Mouse (Mus musculus) fat pad, adult 2 months (tissue): ENCODE results near the gene Vps72.
"Not testable (repeated sequence)": the region's sequence is repeated elsewhere in the genome, so short reads cannot be mapped to it uniquely, and the experiment has no call there.

Source experiments
- DNase-seq: peaks from one replicate; pipeline ENCODE4 v3.0.0-alpha.2; 2011; ENCODE audit warnings: low read depth, low spot score; ENCODE audit errors: extremely low read depth

The Vps72 gene

DNA sequence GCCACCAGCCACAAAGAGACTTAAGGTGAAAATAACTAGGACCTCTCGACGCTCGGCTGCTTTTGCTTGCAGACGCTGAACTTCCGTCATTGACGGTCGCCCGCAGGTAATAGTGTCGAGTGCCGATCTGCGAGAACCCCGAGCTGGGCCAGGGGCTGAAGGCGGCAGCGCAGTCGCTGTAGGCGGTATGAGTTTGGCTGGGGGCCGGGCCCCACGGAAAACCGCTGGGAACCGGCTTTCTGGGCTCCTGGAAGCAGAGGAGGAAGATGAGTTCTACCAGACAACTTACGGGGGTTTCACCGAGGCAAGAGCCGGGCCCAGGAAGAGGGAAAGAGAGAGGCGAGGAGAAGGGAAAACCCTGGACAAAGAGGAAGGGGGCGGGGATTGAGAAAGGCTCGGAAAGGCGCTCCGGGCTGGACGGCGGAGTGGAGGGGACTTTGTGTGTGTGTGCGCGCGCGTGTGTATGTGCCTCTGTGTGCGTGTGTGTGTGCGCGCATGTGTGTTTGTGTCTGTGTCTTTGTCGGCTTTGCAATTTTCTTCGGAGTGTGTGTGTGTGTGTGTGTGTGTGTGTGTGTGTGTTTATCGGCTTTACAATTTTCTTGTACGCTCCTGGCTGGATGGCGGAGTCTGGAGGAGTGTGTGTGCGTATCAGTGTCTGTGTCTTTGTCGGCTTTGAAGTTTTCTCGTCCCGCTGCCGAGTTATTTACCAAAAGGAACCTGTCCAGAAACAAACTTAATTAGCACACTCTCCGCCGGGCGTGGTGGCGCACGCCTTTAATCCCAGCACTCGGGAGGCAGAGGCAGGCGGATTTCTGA is at the start of gene Vps72:
TSS of gene Vps72 (plus strand) at position 112 of the 816 bp plus-strand sequence.
- DNase-seq: peak; percentile 62

DNA sequence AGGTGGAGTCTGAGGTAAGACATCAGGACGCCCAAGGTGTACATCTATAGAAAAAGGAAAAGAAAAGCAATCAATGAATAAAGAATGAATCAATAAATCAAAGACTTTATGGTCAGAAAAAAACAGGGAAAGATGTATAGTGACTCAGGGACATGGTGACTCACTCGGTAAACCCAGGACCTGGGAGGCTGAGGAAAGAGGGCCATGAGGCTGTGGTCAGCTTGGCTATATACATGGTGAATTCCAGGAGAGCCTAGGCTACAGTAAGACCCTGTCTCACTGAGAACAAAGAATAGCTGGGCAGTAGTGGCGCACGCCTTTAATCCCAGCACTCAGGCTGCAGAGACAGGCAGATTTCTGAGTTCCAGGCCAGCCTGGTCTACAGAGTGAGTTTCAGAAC is 47.1 kb upstream of the Vps72 start:
- no peak for DNase-seq

DNA sequence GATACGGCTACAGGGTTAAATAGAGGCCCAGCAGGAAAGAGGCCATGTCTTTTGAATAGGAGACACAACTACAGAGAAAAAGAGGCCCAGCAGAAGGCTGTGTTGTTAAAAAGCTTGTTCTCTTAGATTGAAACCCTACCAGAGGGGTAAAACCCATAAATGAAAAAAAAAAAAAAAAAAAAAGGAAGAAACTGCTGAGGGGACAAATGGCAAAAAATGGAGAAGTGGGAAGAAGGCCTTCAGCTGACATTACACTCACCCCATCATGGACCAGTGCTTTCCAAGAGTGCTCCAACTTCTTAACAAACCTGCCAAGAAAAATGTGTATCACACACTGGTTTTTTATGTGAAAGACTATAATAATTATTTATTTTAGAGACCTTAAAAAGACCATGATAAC is 45.3 kb upstream of the Vps72 start:
- no peak for DNase-seq

DNA sequence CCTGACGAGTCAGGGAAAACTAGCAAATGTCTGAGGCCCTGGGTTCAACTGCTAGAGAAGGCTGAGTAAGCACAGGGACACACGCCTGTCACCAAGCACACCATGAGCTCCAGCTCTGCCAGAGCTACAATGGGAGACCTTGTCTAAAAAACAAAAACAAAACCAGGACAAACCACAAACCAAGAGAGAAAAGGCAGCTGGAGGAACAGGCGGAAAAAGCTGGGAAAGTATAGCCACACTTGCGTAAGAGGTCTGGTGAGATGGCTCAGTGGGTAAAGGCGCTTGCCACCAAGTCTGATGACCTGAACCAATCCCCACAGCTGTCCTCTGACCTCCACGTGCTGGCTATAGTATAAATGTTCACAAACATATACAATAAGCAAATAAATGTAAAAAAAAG is 44.7 kb upstream of the Vps72 start:
- DNase-seq: no peak

DNA sequence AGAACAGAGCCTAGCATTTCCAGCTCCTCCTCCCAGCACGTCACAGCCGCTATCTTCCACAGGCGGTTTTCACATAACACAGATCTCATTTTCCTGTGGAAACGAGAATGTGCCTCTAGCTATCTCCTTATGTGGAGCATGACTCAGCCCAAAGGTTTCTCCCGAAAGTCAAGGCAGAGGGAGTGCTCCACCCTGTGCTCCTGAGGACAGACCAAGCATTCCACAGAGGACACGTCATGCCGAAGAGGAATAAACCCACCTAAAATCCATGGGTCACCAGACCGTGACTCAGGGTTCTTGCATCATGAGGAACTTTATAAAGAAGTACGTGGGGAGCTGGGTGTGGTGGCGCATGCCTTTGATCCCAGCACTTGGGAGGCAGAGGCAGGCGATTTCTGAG is 44.3 kb upstream of the Vps72 start:
- no peak for DNase-seq

DNA sequence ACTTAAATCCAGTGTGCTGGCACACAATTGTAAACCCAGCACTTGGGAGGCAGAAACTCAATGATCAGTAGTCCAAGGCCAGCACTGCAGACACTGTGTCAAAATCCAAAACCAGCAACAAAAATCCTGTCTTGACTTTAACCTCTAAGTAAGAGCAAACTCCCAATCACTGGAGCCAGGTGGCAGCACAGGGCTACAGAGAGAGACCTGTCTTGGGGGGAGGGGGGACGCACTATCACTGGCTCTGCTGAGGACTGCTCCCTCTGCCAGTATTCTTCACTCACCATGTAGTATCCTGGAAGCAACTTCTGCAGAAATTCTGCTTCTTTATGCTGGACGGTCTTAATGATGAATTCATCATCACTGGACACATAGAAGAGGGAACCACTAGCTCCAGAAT is 39.2 kb upstream of the Vps72 start:
- DNase-seq: no peak

DNA sequence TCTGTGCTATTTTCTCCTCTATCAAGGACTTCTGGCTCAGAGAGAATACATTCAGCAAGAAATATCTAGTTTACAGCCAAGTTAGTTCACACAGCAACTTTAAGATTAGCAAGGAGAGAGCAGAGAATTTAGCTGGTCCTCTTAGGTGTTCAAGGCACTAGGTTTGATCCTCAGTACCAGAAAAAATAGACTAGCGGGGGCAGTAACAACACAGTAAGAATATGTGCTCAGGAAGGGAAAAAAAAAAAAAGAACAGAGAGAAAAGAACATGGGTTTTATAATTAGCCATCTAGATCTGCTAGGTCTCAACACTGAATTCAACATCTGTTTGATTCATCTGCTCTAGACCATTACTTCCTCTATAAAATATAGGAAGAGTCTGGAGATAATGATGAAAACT is 22.8 kb upstream of the Vps72 start:
- DNase-seq: no peak

DNA sequence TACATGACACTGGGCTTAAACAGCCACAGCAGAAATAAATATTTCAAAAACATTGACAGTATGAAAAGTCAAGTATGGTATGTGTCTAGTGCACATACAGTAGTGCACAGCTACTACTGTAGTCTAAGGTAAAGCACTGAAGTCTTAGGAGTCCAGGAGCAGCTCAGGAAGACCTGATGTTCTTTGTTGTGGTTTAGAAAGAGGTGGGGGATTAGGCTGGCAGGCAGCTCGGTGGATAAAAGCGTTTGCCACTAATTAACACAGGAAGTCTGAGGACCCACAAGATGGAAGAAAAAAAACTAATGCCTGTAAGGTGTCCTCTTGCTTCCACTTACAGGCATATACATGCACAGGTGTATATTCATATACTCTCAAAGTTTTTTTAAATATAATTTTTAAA is 10.0 kb upstream of the Vps72 start:
- no peak for DNase-seq

DNA sequence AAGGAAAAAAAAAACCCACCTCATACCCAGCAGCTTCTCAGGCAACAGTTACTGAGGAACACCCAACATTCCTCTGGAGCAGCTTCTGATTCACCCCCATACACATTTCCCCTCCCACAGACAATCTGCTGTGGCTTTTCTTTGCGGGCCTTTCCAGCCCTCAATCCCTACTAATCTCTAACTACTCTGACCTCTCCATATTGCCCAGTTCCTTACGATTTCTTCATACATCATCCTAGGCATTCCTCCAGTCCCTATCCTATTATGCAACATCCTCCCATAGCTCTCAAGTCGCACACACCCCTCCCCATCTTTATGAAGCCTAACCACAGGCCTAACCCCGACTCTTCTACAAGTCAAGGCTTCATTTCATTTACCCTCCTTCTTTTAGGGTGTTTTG is 5.7 kb upstream of the Vps72 start:
- DNase-seq: peak; percentile 64

DNA sequence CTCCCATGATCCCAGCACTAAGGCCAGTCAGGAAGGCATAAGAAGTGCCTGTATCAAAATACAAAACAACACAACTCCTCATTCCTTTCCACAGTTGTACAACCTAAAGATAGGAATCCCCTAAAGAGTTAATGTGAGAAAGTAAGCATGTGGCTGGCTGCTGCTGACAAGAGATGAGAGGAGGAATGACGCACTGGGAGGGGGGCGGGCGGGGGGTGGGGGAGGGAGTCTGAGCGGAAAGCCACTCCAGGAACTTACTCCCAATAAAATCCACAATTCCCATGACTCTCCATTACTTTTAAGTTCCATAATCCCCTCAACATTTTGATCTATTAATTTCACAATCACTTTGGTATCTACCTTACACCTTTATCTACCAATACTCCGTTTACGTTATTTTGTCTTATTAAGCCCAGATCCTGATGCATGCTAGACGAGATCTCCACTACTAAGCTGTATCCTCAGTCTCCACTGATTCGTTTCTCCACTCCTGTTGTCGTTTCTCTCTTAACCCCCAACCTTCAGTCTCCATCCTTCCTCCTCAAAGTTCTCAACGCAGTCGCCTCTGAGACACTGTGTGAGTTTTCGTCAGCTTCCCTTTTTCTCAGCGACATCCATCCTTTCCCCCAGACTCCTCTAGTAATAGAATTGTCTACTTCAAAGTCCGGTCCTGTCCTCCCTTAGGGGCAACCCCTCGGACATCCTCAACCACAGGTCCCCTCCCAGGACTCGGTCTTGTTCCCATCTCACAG is 5.1 kb upstream of the Vps72 start:
- no peak for DNase-seq

DNA sequence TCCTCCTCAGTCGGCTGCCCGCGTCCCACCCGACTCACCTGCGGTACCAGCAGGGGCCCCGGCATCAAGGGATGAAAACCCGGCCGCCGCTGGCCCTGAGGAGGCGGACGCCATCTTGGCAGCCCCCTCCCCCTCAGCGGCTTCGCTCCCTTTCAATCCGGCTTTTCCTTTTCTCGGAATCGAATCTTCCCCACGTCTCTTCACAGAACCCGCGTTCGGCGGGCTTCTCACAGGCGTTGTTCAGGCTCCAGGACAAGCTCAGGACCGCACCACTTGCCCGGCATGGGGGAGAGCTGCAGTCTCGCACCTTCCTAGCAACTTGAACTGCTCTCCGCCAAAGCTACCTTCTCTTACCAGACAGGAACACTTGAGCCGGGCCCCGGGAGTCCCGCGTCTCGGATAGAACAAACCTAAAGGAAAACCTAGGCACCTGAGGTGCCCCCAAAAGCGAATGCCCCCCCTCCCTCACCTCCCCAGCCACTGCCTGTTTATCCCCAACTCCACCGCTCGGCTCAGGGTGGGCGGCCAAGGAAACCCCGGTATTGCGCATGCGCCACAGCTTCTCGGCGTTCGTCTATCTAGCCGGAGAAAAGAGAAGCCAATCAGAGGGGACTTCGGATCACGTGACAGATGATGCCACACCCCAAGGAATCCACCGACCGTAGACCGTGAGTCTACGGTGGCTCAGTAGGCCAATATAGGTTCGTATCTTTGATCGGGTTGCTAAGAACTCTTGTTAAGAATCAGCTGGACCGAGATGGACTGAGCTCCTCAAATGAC is 4.3 kb upstream of the Vps72 start, which contains the start of gene Pip5k1a:
TSS of gene Pip5k1a (minus strand) at position 593 of the 780 bp plus-strand sequence.
- DNase-seq: peak; percentile 97

DNA sequence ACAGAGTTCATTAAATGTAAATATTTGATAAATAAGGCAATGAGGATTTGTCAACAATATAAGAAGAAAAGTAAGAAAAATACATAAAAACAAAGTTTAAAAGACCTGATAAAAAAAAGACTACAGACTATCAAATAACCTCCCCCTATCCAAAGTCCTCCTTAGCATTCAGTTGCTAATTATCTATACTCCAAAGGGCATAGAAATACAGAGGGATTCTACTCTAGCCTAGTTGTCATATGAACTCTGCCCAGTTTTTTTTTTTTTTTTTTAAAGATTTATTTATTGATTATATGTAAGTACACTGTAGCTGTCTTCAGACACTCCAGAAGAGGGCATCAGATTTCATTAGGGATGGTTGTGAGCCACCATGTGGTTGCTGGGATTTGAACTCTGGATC is 3.5 kb upstream of the Vps72 start:
- not testable (repeated sequence) for DNase-seq

DNA sequence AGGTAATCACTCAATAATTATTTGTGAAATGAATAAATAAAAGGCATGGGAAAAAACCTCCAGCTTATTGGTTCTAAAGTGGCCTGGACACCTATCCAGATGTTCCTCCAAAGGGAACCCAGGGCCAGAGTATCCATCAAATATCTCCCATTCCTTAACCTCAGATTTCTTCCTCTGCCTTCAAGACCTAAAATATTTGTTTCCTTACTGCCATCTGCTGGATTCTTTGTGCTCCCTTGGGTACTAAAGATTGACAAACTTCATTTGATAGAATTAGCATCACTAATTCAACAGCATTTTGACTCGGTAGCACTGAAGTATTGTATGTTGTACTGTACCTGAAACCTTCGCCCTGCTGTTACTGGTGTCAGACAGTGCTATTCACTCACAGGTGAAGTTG is 2.9 kb upstream of the Vps72 start:
- no peak for DNase-seq

DNA sequence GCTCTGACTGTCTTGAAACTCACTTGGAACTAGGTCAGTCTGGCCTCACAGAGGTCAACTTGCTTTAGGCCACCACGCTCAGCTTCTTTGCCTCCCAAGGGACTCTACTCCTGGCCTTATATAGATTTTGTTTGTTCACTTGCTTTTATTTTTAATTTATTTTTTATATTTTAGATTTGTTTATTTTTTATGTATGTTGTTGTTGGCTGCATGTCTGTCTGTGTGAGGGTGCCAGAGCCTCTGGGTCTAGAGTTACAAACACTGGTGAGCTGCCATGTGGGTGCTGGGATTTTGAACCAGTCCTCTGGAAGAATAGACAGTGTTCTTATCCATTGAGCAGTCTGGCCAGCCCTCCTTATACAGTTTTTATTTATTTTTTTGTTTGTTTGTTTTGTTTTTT is 1.9 kb downstream of the Vps72 start:
- DNase-seq: no peak

DNA sequence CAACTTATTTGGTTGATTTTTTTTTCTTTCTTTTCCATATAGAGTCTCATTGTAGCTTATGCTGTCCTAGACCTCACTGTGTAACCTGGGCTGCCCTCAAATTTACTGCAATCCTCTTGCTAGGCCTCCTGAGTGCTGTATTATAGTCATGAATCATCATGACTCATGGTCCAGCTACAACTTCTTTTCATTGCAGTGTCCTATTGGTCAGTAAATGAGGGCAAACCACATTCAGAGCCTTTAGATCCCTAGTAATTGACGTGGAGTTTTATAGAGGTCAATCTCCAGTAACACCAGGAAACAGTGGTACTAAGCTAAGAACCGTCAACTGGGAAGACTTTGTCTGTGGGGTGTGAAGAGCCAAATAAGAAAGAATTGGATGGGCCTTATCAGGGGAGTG is 6.9 kb downstream of the Vps72 start:
- no peak for DNase-seq

DNA sequence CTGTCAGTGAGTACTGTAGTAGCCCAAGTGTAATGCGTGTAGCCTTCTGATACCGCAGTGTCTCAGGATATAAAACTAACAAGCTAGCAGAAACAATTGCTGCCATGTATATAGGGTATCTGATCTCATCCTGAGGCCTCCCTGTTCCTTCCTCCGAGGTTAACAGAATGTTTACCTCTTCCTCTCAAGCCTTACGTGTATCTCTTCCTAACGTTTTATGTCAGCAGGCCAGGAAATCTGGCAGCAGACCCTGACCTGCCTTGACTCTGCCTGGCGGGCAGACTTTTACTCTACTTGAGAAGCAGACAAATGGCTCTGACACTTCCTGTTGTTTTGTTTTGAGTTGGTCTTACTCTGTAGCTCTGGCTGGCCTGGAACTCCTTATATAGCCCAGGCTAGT is 10.8 kb downstream of the Vps72 start:
- DNase-seq: no peak

DNA sequence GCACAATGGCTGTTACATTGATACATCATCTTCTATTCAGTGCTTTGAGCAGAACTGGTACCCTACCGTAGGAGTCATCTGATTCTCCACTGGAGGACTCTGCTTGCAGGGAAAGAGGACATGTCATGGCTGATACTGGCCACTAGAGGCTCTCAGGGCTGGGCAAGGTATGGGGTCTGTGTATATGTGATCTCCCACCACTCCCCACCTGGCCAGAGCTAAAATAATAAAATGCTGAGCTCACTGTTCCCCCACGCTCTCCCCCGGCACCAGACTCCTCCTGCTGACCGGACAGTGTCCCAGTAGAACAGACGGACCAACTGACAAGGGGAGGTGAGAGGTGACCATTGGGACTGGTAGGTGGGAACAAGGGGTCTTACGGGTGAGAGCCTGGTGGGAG is 13.4 kb downstream of the Vps72 start, which contains the start of gene Tmod4:
TSS of gene Tmod4 (plus strand) at position 231 of the 400 bp plus-strand sequence.
- no peak for DNase-seq

DNA sequence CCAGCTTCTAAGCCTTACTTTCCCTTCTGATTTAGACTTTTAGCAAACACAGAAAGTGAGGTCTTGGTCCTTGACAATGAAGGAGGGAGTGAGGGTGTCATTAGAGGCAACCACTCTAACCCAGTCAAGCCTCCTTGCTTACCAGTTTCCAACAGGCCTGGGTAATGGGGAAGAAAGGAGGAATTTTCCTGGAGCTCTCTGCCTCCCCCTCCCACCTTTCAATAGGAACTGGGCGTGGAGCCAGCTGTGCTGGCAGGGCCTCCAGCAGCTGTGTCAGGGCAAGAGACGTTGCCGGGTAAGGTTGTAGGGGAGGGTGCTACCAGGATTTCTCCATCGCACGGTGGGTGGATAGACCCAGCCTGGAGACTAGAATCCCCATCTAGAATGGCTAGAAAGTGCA is 14.2 kb downstream of the Vps72 start:
- DNase-seq: no peak

DNA sequence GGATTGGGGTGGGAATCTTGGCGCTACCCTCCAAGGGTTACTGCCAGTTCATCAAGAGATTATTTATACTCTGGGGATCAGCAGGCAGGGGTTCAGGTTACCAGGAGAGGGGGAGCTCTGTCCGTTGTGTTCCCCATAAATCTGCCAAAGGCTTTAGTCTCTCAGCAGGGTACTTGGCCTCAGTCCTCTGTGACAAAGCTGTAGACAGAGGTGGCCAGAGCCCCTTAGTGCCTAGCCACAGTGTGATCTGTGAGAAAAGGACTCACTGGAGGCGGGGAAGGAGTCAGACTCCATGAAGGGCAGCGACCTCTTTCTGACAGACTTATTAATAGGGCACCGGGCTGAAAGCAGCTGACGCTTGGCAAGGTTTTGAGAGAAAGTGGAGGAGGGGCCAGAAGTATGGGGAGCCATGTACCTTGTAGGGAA is 18.4 kb downstream of the Vps72 start:
- no peak for DNase-seq

DNA sequence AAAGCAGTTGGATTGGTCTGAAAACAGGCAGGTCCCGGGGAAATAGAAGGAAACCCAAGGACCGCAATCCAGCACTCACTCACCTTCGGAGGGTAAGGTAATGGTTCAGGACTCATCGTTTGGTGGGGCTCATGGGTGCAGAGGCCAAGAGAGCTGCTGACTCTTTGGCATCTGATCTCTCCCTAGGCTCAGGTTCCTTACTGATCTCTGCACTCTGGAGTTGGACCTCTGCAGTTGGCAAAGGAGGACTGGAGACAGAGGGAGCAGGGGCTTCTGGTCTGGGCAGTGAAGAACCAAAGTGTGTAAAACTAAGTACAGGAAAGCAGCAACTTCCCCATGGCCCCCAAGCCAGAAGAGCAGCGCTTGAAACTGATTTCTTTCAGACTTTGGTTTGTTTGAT is 19.3 kb downstream of the Vps72 start:
- no peak for DNase-seq

DNA sequence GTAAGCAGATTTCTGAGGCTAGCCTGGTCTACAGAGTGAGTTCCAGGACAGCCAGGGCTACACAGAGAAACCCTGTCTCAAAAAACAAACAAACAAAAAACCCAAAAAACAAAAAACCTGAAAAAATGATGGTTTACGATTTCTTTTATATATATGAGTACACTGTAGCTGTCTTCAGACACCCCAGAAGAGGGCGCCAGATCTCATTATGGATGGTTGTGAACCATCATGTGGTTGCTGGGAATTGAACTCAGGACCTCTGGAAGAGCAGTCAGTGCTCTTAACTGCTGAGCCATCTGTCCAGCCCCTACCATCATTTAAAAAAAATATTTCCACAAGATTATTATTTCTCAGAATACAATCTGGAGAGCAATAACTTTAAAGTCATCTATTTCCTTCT is 21.6 kb downstream of the Vps72 start:
- not testable (repeated sequence) for DNase-seq
